Mouse (Mus musculus): Measurements from ENCODE around the gene Pdzd3.

The Pdzd3 gene

DNA sequence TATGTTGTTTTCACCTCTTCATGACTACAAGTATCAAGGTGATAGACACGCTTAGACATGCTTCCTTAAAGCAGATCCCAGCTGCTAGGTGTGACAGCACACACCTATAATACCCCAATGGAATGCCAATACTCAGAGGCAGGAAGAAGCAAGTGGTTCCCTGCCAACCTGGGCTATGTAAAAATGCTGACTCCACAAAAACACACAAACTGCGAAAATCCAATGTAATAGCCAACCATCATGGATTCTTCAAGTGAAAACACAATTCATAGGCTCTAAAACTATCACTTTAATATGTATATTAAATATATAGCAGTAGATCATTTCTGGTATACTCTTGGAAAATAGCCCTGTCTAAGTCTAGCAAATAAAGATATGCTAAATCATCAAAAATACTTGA is 43.4 kb downstream of the Pdzd3 start:
- no peak for DNase-seq (ENCODE audit: extremely low spot score, low read depth, low spot score)

DNA sequence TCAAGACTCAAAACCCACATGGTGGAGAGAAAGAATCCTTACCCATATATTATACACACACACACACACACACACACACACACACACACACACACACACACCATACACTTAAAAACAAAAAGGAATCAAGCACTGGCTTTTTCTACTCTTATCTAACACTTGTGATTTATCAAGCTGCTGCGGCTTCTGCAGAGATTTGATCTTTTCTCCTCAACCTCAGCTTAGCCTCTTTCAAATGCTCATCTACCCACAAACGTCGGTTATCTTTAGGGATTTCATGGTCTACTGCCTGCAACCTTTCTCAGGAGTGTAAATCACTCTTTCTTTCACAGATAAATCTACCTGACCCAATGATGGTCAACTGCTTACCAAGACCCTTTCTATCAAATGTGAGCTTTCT is 50.8 kb downstream of the Pdzd3 start:
- DNase-seq (ENCODE audit: extremely low spot score, low read depth, low spot score), result no peak

DNA sequence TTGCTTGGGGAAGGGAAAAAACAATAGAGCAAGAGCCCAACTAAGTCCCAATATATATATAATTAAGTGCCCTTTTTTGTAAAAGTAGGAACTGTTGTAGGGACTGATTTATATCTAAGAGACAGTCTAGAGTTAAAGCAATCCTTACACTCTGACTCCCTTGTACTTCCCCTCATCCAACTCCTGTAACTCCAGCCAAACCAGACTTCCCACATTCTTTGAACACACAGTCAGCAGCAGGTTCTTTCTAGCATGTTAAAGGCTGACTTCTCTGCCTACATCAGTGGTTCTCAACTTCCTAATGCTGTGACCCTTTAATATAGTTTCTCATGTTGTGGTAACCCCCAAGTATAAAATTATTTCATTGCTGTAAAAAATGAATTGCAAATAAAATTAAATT is 51.7 kb downstream of the Pdzd3 start:
- no peak for DNase-seq (ENCODE audit: extremely low spot score, low read depth, low spot score)

- DNase-seq (ENCODE audit: extremely low spot score, low read depth, low spot score), result no peak
Observed at GRCm38 (mm10) chr9:44199166-44199565, 52.1 kb downstream of the Pdzd3 start.

Data from hindlimb bud, embryonic 11.5 days (tissue).